Mouse (Mus musculus) megakaryocyte, embryonic 14.5 days (primary cell): ENCODE measurements around the gene Shbg.

Experiments used
- FLI1 ChIP-seq: IDR thresholded peaks from 2 replicates; pipeline ENCODE4 v1.6.1; 2012; ENCODE audit warnings: low read length, inconsistent platforms, mixed read lengths
- GATA1 ChIP-seq: IDR thresholded peaks from 3 replicates; pipeline ENCODE4 v1.6.1; 2012; ENCODE audit warnings: mixed read lengths, low read length, inconsistent platforms, borderline replicate concordance

GRCm38 (mm10) chr11:69653399-69653798 lies 35.7 kb upstream of the Shbg start:
- TF ChIP-seq FLI1 (no peak), GATA1 (no peak)
